Mouse (Mus musculus): ENCODE data around the gene Gatd1. TPM values are rescaled to one million over a fixed set of nuclear protein-coding genes. Genes with fewer than 3 reads are reported as not detected.

Gene Gatd1
- polyA plus RNA-seq, 1 experiment from 2014 or later, result 44.8 TPM

DNA sequence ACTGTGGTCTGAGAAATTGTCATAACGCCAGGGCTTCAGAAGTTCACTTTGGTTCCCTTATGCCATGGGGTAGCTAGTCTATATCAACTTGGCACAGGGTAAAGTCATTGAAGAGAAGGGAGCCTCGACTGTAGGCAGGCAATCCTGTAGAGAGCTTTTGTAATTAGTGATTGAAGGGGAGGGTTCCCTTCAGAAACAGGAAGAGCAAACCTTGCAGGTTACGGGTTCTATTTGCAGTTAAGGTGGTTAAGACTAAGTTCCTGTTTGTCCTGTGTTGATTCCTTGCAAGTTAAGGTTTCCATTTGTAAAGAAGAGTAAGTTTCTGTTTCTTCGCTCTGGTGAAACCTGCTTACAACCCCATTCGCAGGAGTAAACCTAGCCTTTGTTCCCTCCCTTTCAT is 44.0 kb downstream of the Gatd1 start:
- Histone ChIP-seq H3K4me1 (ENCODE audit: control insufficient read depth, insufficient read depth, low read length) (no peaks in the 10 kb centered on the region), H3K27ac (ENCODE audit: low read depth, low read length) (no peak overlapping the region), H3K27me3 (ENCODE audit: control insufficient read depth, insufficient read depth, low read length) (no peaks in the 10 kb centered on the region), H3K36me3 (ENCODE audit: control insufficient read depth, insufficient read depth, low read length) (no peaks in the 10 kb centered on the region), H3K4me3 (ENCODE audit: low read depth, low read length) (no peak overlapping the region), H3K9me3 (ENCODE audit: control insufficient read depth, low read length) (no peaks in the 10 kb centered on the region), H3K9ac (replicated peaks; ENCODE audit: low read depth, low read length) (no peak overlapping the region), H3K4me2 (ENCODE audit: low read depth, low read length) (no peak overlapping the region)
- WGBS, result 63% methylated on average over 5 of the region's 5 CpGs
- no peak for ATAC-seq (ENCODE audit: low read depth)

DNA sequence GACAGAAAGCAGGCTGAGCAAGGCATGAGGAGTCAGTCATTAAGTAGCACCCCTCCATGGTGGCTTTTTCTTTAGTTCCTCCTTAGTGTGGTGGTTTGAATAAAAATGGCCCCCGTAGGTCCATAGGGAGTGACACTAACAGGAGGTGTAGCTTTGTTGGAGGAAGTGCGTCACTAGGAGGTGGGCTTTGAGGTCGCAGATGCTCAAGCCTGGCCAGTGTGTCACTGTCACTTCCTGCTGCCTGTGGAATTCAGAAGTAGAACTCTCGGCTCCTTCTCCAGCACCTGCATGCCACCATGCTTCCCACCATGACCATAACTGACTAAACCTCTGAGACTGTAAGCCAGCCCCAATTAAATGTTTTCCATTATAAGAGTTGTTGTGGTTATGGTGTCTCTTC is 46.6 kb downstream of the Gatd1 start:
- H3K9me3 ChIP-seq (ENCODE audit: control insufficient read depth, low read length), result no peaks in the 10 kb centered on the region
- 0 out of 2 replicates have a peak, but pooled peaks cover 2% of the 10 kb centered on the region for H3K27me3 ChIP-seq (ENCODE audit: control insufficient read depth, insufficient read depth, low read length)
- H3K36me3 ChIP-seq (ENCODE audit: control insufficient read depth, insufficient read depth, low read length), result no peaks in the 10 kb centered on the region
- 86% methylated on average over 4 of the region's 4 CpGs for WGBS
- no peak overlapping the region for H3K4me2 ChIP-seq (ENCODE audit: low read depth, low read length)
- ATAC-seq (ENCODE audit: low read depth), result no peak
- H3K4me3 ChIP-seq (ENCODE audit: low read depth, low read length), result no peak overlapping the region
- H3K4me1 ChIP-seq (ENCODE audit: control insufficient read depth, insufficient read depth, low read length), result no peaks in the 10 kb centered on the region
- H3K9ac ChIP-seq (replicated peaks; ENCODE audit: low read depth, low read length), result no peak overlapping the region
- no peak overlapping the region for H3K27ac ChIP-seq (ENCODE audit: low read depth, low read length)

DNA sequence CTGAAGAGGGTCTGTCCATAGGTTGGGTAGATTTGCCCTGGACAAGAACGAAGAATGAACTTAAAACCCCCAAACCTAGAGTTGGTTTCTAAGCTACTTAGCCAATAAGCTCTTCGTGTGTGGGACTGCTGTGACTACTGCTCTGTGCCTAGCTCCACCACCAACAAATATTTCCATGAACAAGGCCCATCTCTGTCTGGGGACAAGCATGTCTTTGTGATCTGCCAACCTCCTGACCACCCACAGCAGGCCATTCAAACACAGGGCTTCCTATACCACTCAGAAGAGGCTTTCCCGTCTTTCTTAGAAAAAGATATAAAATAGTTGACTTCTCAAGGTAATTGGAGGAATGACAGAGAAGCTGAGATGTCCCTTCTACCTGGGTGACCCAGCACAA is 48.9 kb downstream of the Gatd1 start:
- Histone ChIP-seq H3K4me2 (ENCODE audit: low read depth, low read length) (no peak overlapping the region), H3K36me3 (ENCODE audit: control insufficient read depth, insufficient read depth, low read length) (no peaks in the 10 kb centered on the region), H3K9ac (replicated peaks; ENCODE audit: low read depth, low read length) (no peak overlapping the region), H3K9me3 (ENCODE audit: control insufficient read depth, low read length) (no peaks in the 10 kb centered on the region), H3K27me3 (ENCODE audit: control insufficient read depth, insufficient read depth, low read length) (peaks cover 9% of the 10 kb centered on the region; the same call in 1 of the 2 replicates), H3K27ac (ENCODE audit: low read depth, low read length) (no peak overlapping the region), H3K4me3 (ENCODE audit: low read depth, low read length) (no peak overlapping the region), H3K4me1 (ENCODE audit: control insufficient read depth, insufficient read depth, low read length) (no peaks in the 10 kb centered on the region)
- ATAC-seq (ENCODE audit: low read depth), result no peak
- 77% methylated on average over 3 of the region's 3 CpGs for WGBS

DNA sequence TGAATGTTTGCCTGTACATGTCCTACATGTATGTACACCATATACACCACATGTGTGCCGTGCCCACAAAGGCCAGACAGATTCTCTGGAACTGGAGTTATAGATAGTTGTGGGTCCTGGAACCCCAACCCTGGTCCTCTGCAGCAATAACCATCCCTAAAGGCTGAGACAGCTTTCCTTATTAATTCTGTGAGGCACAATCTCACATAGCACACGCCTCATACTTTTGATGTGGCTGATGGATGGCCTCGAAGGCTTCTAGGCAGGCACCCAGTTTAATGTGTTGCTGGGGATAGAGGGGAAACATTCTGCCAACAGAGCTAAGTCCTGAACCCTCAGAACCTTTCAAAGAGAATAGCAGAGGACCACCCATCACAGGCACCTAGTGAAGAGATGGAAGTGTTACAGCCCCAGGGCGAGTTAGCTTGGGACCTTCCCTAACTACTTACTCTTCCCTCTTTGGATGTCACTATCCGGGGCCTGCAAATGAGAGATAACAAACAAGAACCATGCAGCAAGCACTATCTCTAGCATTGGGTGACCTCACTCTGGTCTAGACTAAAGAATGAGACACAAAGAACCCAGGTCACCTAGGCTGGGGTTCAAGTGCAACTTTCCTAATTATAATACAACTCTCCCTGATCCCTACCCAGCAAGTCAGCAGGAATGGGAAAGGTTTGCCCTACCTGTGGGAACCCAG is 49.4 kb downstream of the Gatd1 start:
- H3K36me3 ChIP-seq (ENCODE audit: control insufficient read depth, insufficient read depth, low read length), result no peaks in the 10 kb centered on the region
- no peak overlapping the region for H3K27ac ChIP-seq (ENCODE audit: low read depth, low read length)
- no peak overlapping the region for H3K4me3 ChIP-seq (ENCODE audit: low read depth, low read length)
- no peaks in the 10 kb centered on the region for H3K4me1 ChIP-seq (ENCODE audit: control insufficient read depth, insufficient read depth, low read length)
- H3K9me3 ChIP-seq (ENCODE audit: control insufficient read depth, low read length), result no peaks in the 10 kb centered on the region
- no peak overlapping the region for H3K9ac ChIP-seq (replicated peaks; ENCODE audit: low read depth, low read length)
- H3K4me2 ChIP-seq (ENCODE audit: low read depth, low read length), result no peak overlapping the region
- whole genome bisulfite sequencing, result 83% methylated on average over 5 of the region's 5 CpGs
- H3K27me3 ChIP-seq (ENCODE audit: control insufficient read depth, insufficient read depth, low read length), result peaks cover 9% of the 10 kb centered on the region; the same call in 1 of the 2 replicates
- ATAC-seq (ENCODE audit: low read depth), result no peak

DNA sequence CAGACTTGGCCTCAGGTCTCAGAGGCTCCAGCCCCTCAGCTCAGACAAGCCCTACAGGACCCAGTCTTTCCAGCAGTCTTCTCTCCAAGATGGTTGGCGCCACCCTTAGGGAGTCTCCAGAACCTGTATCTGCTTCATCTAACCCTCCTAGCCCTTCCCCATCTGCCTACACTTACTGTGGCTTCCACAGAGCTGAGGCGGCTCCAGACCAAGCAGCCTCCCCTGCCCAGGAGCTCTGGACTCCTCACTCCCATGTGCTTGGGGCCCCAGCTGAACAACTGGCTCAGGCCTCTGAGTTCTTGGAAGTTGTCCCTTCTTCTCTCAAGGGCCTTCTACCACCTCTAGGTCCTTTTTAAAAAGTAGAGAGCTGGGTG is 50.2 kb downstream of the Gatd1 start:
- no peak overlapping the region for H3K4me3 ChIP-seq (ENCODE audit: low read depth, low read length)
- ATAC-seq (ENCODE audit: low read depth), result peak; percentile 24; the same call in 1 of the 2 replicates
- 79% methylated on average over 2 of the region's 2 CpGs for WGBS

DNA sequence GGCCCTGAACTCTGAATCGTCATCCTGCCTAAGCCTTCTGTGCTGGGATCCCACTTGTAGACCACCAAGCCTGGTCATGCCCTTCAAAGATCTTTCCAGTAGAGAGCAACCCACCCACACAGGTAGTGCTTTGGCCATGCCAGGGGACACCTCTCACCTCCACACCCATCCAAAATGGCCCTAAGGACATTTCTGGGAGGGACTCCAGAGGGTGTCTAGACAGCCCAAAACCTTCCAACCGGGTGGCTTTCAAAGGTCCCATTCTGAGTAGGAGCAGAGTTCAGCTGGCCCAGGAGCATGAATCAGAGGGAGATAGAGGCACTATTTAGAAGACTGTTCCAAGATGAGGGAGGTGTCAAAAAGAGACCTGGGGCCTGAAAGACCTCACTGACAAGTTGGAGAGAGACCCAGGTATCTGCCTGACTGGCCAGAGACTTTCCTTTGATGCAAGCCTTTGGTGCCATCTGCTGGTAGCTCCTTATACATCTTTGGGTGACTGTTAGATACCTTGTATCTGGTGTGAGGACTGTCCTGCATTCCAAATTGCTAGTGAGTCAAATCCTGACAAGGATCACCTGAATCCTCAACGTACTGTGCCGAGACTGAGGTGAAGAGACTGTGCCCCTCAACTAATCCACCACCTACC is 50.7 kb downstream of the Gatd1 start:
- H3K27ac ChIP-seq (ENCODE audit: low read depth, low read length), result no peak overlapping the region
- H3K9me3 ChIP-seq (ENCODE audit: control insufficient read depth, low read length), result no peaks in the 10 kb centered on the region
- no peak overlapping the region for H3K4me2 ChIP-seq (ENCODE audit: low read depth, low read length)
- H3K9ac ChIP-seq (replicated peaks; ENCODE audit: low read depth, low read length), result no peak overlapping the region
- peak; percentile 56; the same call in 1 of the 2 replicates for ATAC-seq (ENCODE audit: low read depth)
- no peak overlapping the region for H3K4me3 ChIP-seq (ENCODE audit: low read depth, low read length)
- WGBS, result 59% methylated on average over 4 of the region's 4 CpGs
- peaks cover 9% of the 10 kb centered on the region; the same call in 1 of the 2 replicates for H3K27me3 ChIP-seq (ENCODE audit: control insufficient read depth, insufficient read depth, low read length)
- no peaks in the 10 kb centered on the region for H3K36me3 ChIP-seq (ENCODE audit: control insufficient read depth, insufficient read depth, low read length)
- no peaks in the 10 kb centered on the region for H3K4me1 ChIP-seq (ENCODE audit: control insufficient read depth, insufficient read depth, low read length)

More for the DNA sequence above, 50.2 kb downstream of the Gatd1 start:
- peaks cover 9% of the 10 kb centered on the region; the same call in 1 of the 2 replicates for H3K27me3 ChIP-seq (ENCODE audit: control insufficient read depth, insufficient read depth, low read length)
- no peak overlapping the region for H3K9ac ChIP-seq (replicated peaks; ENCODE audit: low read depth, low read length)
- no peaks in the 10 kb centered on the region for H3K36me3 ChIP-seq (ENCODE audit: control insufficient read depth, insufficient read depth, low read length)
- no peak overlapping the region for H3K27ac ChIP-seq (ENCODE audit: low read depth, low read length)
- H3K9me3 ChIP-seq (ENCODE audit: control insufficient read depth, low read length), result no peaks in the 10 kb centered on the region
- no peaks in the 10 kb centered on the region for H3K4me1 ChIP-seq (ENCODE audit: control insufficient read depth, insufficient read depth, low read length)
- H3K4me2 ChIP-seq (ENCODE audit: low read depth, low read length), result no peak overlapping the region

DNA sequence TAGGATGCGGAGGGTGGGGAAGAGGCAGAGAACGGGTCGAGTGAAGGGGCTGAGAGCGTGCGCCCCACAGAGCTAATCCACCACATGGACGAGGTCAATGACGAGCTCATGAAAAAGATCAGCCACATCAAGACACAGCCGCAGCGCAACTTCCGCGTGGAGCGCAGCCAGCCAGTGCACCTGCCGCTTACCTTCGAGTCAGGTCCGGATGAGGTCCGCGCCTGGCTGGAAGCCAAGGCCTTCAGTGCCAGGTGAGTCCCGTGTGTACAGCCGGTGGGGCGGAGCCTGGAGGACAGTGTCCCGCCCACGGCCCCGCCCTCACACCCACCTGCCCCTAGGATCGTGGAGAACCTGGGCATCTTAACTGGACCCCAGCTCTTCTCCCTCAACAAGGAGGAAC is 52.4 kb downstream of the Gatd1 start:
- no peak overlapping the region for H3K9ac ChIP-seq (replicated peaks; ENCODE audit: low read depth, low read length)
- H3K4me3 ChIP-seq (ENCODE audit: low read depth, low read length), result no peak overlapping the region
- no peak overlapping the region for H3K4me2 ChIP-seq (ENCODE audit: low read depth, low read length)
- no peaks in the 10 kb centered on the region for H3K9me3 ChIP-seq (ENCODE audit: control insufficient read depth, low read length)
- ATAC-seq (ENCODE audit: low read depth), result no peak
- H3K27ac ChIP-seq (ENCODE audit: low read depth, low read length), result no peak overlapping the region
- H3K4me1 ChIP-seq (ENCODE audit: control insufficient read depth, insufficient read depth, low read length), result no peaks in the 10 kb centered on the region
- H3K36me3 ChIP-seq (ENCODE audit: control insufficient read depth, insufficient read depth, low read length), result no peaks in the 10 kb centered on the region
- peaks cover 9% of the 10 kb centered on the region; the same call in 1 of the 2 replicates for H3K27me3 ChIP-seq (ENCODE audit: control insufficient read depth, insufficient read depth, low read length)
- 8% methylated on average over 24 of the region's 24 CpGs for WGBS

Other genes with a start within 250 kb of the Gatd1 start
- gene Rnh1, start 241.3 kb downstream of the Gatd1 start, polyA plus RNA-seq (2014; fragmentation: Nextera tagmentation; extraction: Ambion mirVana), result 45.3 and 54.3 TPM in 2 replicates
- 152 and 166 TPM in 2 replicates for gene Hras, start 220.1 kb downstream of the Gatd1 start, polyA plus RNA-seq (2014; fragmentation: Nextera tagmentation; extraction: Ambion mirVana)
- gene Lrrc56, start 220.0 kb downstream of the Gatd1 start, polyA plus RNA-seq (2014; fragmentation: Nextera tagmentation; extraction: Ambion mirVana), result 4.4 and 6.7 TPM in 2 replicates
- gene Lmntd2, start 200.1 kb downstream of the Gatd1 start, polyA plus RNA-seq (2014; fragmentation: Nextera tagmentation; extraction: Ambion mirVana), result 0.21 and 0.45 TPM in 2 replicates
- 24.8 and 25.3 TPM in 2 replicates for gene Rassf7, start 198.3 kb downstream of the Gatd1 start, polyA plus RNA-seq (2014; fragmentation: Nextera tagmentation; extraction: Ambion mirVana)
- 59.5 and 72.3 TPM in 2 replicates for gene Phrf1, start 185.4 kb downstream of the Gatd1 start, polyA plus RNA-seq (2014; fragmentation: Nextera tagmentation; extraction: Ambion mirVana)
- gene Irf7, start 147.7 kb downstream of the Gatd1 start, polyA plus RNA-seq (2014; fragmentation: Nextera tagmentation; extraction: Ambion mirVana), result 0.57 and 0.66 TPM in 2 replicates
- not detected in 2 replicates for gene Cdhr5, start 137.3 kb downstream of the Gatd1 start, polyA plus RNA-seq (2014; fragmentation: Nextera tagmentation; extraction: Ambion mirVana)
- 3.9 and 4.2 TPM in 2 replicates for gene Sct, start 135.0 kb downstream of the Gatd1 start, polyA plus RNA-seq (2014; fragmentation: Nextera tagmentation; extraction: Ambion mirVana)
- gene Drd4, start 122.1 kb downstream of the Gatd1 start, polyA plus RNA-seq (2014; fragmentation: Nextera tagmentation; extraction: Ambion mirVana), result 0.73 and 0.90 TPM in 2 replicates
- gene Deaf1, start 86.4 kb downstream of the Gatd1 start, polyA plus RNA-seq (2014; fragmentation: Nextera tagmentation; extraction: Ambion mirVana), result 186 and 228 TPM in 2 replicates
- gene Tmem80, start 86.4 kb downstream of the Gatd1 start, polyA plus RNA-seq (2014; fragmentation: Nextera tagmentation; extraction: Ambion mirVana), result 36.7 and 40.2 TPM in 2 replicates
- gene Eps8l2, start 75.3 kb downstream of the Gatd1 start, polyA plus RNA-seq (2014; fragmentation: Nextera tagmentation; extraction: Ambion mirVana), result 0.33 and 0.51 TPM in 2 replicates
- 265 and 311 TPM in 2 replicates for gene Taldo1, start 21.9 kb downstream of the Gatd1 start, polyA plus RNA-seq (2014; fragmentation: Nextera tagmentation; extraction: Ambion mirVana)
- 51.6 and 70.7 TPM in 2 replicates for gene Cend1, start 15.4 kb upstream of the Gatd1 start, polyA plus RNA-seq (2014; fragmentation: Nextera tagmentation; extraction: Ambion mirVana)
- 66.9 and 80.4 TPM in 2 replicates for gene Slc25a22, start 23.8 kb upstream of the Gatd1 start, polyA plus RNA-seq (2014; fragmentation: Nextera tagmentation; extraction: Ambion mirVana)
- 2.0 and 2.5 TPM in 2 replicates for gene Pidd1, start 29.9 kb upstream of the Gatd1 start, polyA plus RNA-seq (2014; fragmentation: Nextera tagmentation; extraction: Ambion mirVana)
- 654 and 691 TPM in 2 replicates for gene Rplp2, start 33.2 kb upstream of the Gatd1 start, polyA plus RNA-seq (2014; fragmentation: Nextera tagmentation; extraction: Ambion mirVana)
- 14.0 and 14.7 TPM in 2 replicates for gene Pnpla2, start 41.1 kb upstream of the Gatd1 start, polyA plus RNA-seq (2014; fragmentation: Nextera tagmentation; extraction: Ambion mirVana)
- 3.6 and 6.6 TPM in 2 replicates for gene Cracr2b, start 47.0 kb upstream of the Gatd1 start, polyA plus RNA-seq (2014; fragmentation: Nextera tagmentation; extraction: Ambion mirVana)
- gene Cd151, start 53.3 kb upstream of the Gatd1 start, polyA plus RNA-seq (2014; fragmentation: Nextera tagmentation; extraction: Ambion mirVana), result 43.3 and 49.6 TPM in 2 replicates
- gene Polr2l, start 61.0 kb upstream of the Gatd1 start, polyA plus RNA-seq (2014; fragmentation: Nextera tagmentation; extraction: Ambion mirVana), result 74.0 and 87.3 TPM in 2 replicates
- 55.7 and 63.3 TPM in 2 replicates for gene Tspan4, start 61.1 kb upstream of the Gatd1 start, polyA plus RNA-seq (2014; fragmentation: Nextera tagmentation; extraction: Ambion mirVana)
- gene Chid1, start 125.7 kb upstream of the Gatd1 start, polyA plus RNA-seq (2014; fragmentation: Nextera tagmentation; extraction: Ambion mirVana), result 46.0 and 52.4 TPM in 2 replicates
- 98.5 and 125 TPM in 2 replicates for gene Ap2a2, start 148.0 kb upstream of the Gatd1 start, polyA plus RNA-seq (2014; fragmentation: Nextera tagmentation; extraction: Ambion mirVana)
- gene Muc6, start 241.2 kb upstream of the Gatd1 start, polyA plus RNA-seq (2014; fragmentation: Nextera tagmentation; extraction: Ambion mirVana), result 0.27 and 0.29 TPM in 2 replicates